Mouse (Mus musculus) Patski (cell line): ENCODE data around the gene Gm17720. TPM values are rescaled to one million over a fixed set of nuclear protein-coding genes. Genes with fewer than 3 reads are reported as not detected.
A peak's percentile ranks its signal among the peaks of the same experiment; 100 is the strongest.

Experiments used
- ATAC-seq: fragments of 100-300 bp; one replicate; pipeline ENCODE4 v1.8.0; 2021
- CTCF ChIA-PET: fragments of 350-600 bp; sonication (Branson Sonifier 250); formaldehyde crosslinking; loops from one replicate; lab custom pipeline; 2022; ENCODE audit warnings: inconsistent platforms; lab: Charles Lee
- POLR2A ChIA-PET: fragments of 350-600 bp; sonication (Branson Sonifier 250); formaldehyde crosslinking; loops from one replicate; lab custom pipeline; 2022; ENCODE audit warnings: antibody characterized with exemption, inconsistent platforms; lab: Charles Lee
- DNase-seq: peaks from one replicate; pipeline ENCODE4 v3.0.0-alpha.2; 2011; ENCODE audit warnings: low read depth, low spot score
- H3K27me3 ChIP-seq: fragments of 371-371 bp; one replicate; pipeline ENCODE4 v1.5.1; 2021
- CTCF ChIP-seq: fragments of 100-300 bp; IDR thresholded peaks from one replicate; pipeline ENCODE4 v1.5.1; 2021
- in situ Hi-C: fragments of 300-500 bp; cut with MboI; formaldehyde crosslinking; loops from 3 replicates; pipeline ENCODE4 v1.11.1; 2018; ENCODE audit warnings: low pct_unique_long_range_greater_than_20kb, mixed read lengths
- polyA plus RNA-seq: library from polyadenylated mRNA; unstranded; gene quantifications from one replicate; pipeline ENCODE4 v1.2.3, GENCODE M21; 2021

Gene Gm17720
- polyA plus RNA-seq, 1 experiment from 2014 or later: not detected

GRCm38 (mm10) chr8:110082416-110083105 lies 20.0 kb downstream of the Gm17720 start:
- ChIA-PET CTCF (interaction anchor here (1.2 kb wide), 1 partner anchor 120 kb away, joined by 5 read pairs; the partner anchor contains the start of gene Marveld3), POLR2A (no interaction called here)
- DNase-seq (no peak), ATAC-seq (no peak)
- in situ Hi-C loops: no loop called here
- H3K27me3 ChIP-seq: peaks cover 5% of the 10 kb centered on the region
- no peak for TF ChIP-seq CTCF

- in situ Hi-C loops: no loop called here
- peaks cover 7% of the 10 kb centered on the region for H3K27me3 ChIP-seq
- ChIA-PET CTCF (no interaction called here), POLR2A (interaction anchor here (0.8 kb wide), 1 partner anchor 63 kb away, joined by 3 read pairs; no protein-coding TSS in a partner anchor)
- DNase-seq (no peak), ATAC-seq (peak; percentile 51)
- no peak for TF ChIP-seq CTCF
Measured at GRCm38 (mm10) chr8:110079282-110080221, 23.0 kb downstream of the Gm17720 start, which contains the start of gene Zfp612. TSS of gene Zfp612 (plus strand) at chr8:110079746.

- no peak for TF ChIP-seq CTCF
- ChIA-PET POLR2A (no interaction called here), CTCF (interaction anchor here (0.6 kb wide), 1 partner anchor 278 kb away, joined by 3 read pairs; no protein-coding TSS in a partner anchor)
- in situ Hi-C loops: no loop called here
- ATAC-seq: no peak
- H3K27me3 ChIP-seq: peaks cover 7% of the 10 kb centered on the region
- DNase-seq: no peak
Measured at GRCm38 (mm10) chr8:110074496-110074895, 28.1 kb downstream of the Gm17720 start.

GRCm38 (mm10) chr8:110071600-110071999 lies 31.0 kb downstream of the Gm17720 start:
- in situ Hi-C loops: no loop called here
- DNase-seq: no peak
- no peaks in the 10 kb centered on the region for H3K27me3 ChIP-seq
- ChIA-PET POLR2A (interaction anchor here (0.7 kb wide), 1 partner anchor 109 kb away, joined by 4 read pairs; the partner anchor contains the start of gene Marveld3), CTCF (interaction anchor here (0.8 to 1.6 kb wide), 7 partner anchors 10 to 101 kb away, joined by 3 to 6 read pairs (median 3); no protein-coding TSS in a partner anchor)
- peak; percentile 92 for TF ChIP-seq CTCF
- peak; percentile 79 for ATAC-seq

- ATAC-seq (no peak), DNase-seq (no peak)
- TF ChIP-seq CTCF: no peak
- CTCF ChIA-PET: interaction anchor here (1.2 to 1.5 kb wide), 2 partner anchors 11 to 59 kb away, joined by 5 read pairs; no protein-coding TSS in a partner anchor
- POLR2A ChIA-PET: no interaction called here
- in situ Hi-C loops: loop anchor here (5.0 kb wide), 2 partner anchors 52 to 97 kb away; no protein-coding TSS in a partner anchor
- H3K27me3 ChIP-seq: no peaks in the 10 kb centered on the region
Measured at GRCm38 (mm10) chr8:110069706-110070105, 32.8 kb downstream of the Gm17720 start.

- CTCF ChIA-PET: interaction anchor here (1.0 kb wide), 1 partner anchor 24 kb away, joined by 3 read pairs; no protein-coding TSS in a partner anchor
- in situ Hi-C loops: loop anchor here (5.0 kb wide), 2 partner anchors 48 to 93 kb away; no protein-coding TSS in a partner anchor
- POLR2A ChIA-PET: interaction anchor here (0.5 kb wide), 1 partner anchor 65 kb away, joined by 4 read pairs; no protein-coding TSS in a partner anchor
- ATAC-seq: no peak
- TF ChIP-seq CTCF: no peak
- H3K27me3 ChIP-seq: no peaks in the 10 kb centered on the region
- DNase-seq: no peak
Measured at GRCm38 (mm10) chr8:110065676-110066075, 36.9 kb downstream of the Gm17720 start.

- TF ChIP-seq CTCF: no peak
- no peak for ATAC-seq
- in situ Hi-C loops: loop anchor here (5.0 kb wide), 2 partner anchors 47 to 92 kb away; no protein-coding TSS in a partner anchor
Measured at GRCm38 (mm10) chr8:110064606-110065365, 37.8 kb downstream of the Gm17720 start.

GRCm38 (mm10) chr8:110064161-110064560 lies 38.4 kb downstream of the Gm17720 start:
- ChIA-PET POLR2A (no interaction called here), CTCF (no interaction called here)
- ATAC-seq (no peak), DNase-seq (no peak)
- no peaks in the 10 kb centered on the region for H3K27me3 ChIP-seq
- in situ Hi-C loops: no loop called here
- TF ChIP-seq CTCF: no peak

More at GRCm38 (mm10) chr8:110064606-110065365, 37.8 kb downstream of the Gm17720 start:
- POLR2A ChIA-PET: no interaction called here
- H3K27me3 ChIP-seq: no peaks in the 10 kb centered on the region
- CTCF ChIA-PET: interaction anchor here (1.0 kb wide), 1 partner anchor 23 kb away, joined by 3 read pairs; no protein-coding TSS in a partner anchor
- DNase-seq: no peak

- TF ChIP-seq CTCF: no peak
- CTCF ChIA-PET: interaction anchor here (1.3 to 1.9 kb wide), 2 partner anchors 11 to 18 kb away, joined by 4 to 5 read pairs; partner anchors contain the start of gene Chst4
- in situ Hi-C loops: no loop called here
- ATAC-seq (no peak), DNase-seq (no peak)
- POLR2A ChIA-PET: no interaction called here
- H3K27me3 ChIP-seq: peaks cover 12% of the 10 kb centered on the region
Measured at GRCm38 (mm10) chr8:110058207-110058606, 44.3 kb downstream of the Gm17720 start.
